Mouse (Mus musculus) CD4-positive, CD25-positive, alpha-beta regulatory T cell, adult 2 months (primary cell): Measurements from ENCODE around the gene Gm14325.
"Not testable (repeated sequence)": the region's sequence is repeated elsewhere in the genome, so short reads cannot be mapped to it uniquely, and the experiment has no call there.

ENCODE experiments used
- DNase-seq: peaks from one replicate; pipeline ENCODE4 v3.0.0-alpha.2; 2012; ENCODE audit warnings: low read depth, low spot score

The Gm14325 gene

GRCm38 (mm10) chr2:177839901-177840663 is at the start of gene Gm14325:
TSS of gene Gm14325 (minus strand) at chr2:177840336.
- peak; percentile 78 for DNase-seq

DNA sequence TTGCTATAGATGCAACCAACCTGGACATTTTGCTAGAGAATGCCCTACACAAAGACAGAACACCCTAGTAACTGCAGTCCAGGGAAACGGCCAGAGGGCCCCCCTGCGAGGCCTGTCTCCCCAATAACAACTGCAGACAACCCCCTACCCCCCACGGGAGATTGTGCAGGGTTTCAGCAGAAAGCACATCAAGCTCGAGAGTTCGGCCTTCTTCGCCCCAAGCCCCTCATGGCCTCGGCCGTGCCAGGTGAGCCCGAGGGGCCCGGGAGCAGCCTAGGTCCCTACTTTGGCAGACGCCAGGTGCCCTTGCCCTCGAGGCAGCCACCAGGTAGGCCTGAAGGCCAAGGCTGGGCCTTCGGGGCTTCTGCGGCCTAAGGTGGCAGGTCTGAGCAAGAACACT is 47.6 kb upstream of the Gm14325 start:
- not testable (repeated sequence) for DNase-seq

- DNase-seq, result not testable (repeated sequence)
These were observed 22.1 kb upstream of the Gm14325 start for GRCm38 (mm10) chr2:177862254-177862653.

DNA sequence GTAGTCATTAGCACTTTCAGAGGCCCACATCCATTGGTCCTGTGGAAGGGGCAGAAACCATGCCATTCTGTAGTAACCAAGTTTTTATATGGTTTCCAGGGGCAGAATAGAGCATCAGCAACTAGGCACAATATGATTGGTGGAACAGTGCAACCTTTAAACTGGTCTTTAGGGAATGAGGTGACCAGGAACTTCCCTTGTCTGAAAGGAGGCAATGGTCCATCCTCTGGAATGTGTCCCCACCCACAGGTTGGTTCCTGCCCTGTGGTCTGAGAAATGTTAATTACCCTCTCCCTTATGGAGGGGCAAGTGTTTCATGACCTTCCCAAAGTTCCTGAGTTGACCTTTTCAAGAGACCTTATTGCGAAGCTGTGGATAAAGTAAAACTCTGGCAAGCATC is 3.5 kb upstream of the Gm14325 start:
- DNase-seq, result not testable (repeated sequence)

DNA sequence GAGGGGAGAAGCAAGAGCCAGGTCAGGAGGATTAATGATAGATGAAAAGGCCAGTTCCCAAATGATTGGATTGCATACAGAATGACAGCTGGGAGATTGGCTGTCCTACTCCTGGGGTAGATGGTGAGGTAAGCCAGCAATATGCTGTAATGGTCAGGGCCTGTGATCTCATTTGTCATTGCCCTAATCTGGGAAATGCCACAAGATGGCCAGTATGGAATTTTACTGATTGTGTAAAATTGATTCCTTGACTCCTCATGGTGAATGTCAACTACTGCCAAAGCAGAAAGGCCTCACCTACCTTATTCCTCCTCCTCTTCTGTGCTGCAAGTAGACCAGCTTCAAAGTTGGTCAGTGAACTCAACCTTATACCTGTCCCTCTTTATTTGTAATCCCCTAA is 3.4 kb downstream of the Gm14325 start:
- not testable (repeated sequence) for DNase-seq

DNA sequence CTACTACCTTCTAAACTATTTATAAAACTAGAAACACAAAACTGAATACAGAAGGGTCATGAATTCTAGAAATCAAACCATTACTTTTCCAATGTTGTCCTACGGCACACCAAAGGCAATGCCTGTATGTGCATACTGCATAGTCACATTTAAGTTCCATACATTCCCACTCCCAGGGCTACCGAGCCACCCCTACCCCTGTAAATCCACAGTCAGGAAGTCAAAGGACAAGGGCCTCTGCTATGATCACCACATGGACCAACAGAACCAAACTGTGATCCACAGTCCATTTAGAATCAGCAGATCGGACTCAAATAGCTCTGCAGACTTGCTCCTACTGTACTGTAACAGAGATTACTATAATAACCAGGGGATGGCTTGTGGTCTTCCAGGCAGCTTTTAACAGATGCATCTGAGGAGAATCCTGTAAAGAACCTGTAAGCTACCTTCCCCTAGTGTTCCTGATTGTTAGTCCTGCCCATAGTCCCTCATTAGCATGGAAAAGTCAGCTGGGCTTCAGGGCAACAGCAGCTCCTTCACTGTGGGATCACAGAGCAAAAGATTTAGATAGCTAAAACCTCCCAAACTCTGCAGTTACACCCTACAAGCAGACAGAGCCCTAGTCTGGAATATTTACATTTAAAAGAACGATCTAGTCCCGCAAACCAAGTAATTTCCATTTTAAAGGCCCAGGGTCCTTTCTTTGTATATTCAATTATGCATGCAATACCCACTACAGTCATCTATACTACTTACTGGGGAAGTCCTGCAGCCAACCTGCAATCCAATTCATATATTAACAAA is 4.2 kb downstream of the Gm14325 start:
- not testable (repeated sequence) for DNase-seq

DNA sequence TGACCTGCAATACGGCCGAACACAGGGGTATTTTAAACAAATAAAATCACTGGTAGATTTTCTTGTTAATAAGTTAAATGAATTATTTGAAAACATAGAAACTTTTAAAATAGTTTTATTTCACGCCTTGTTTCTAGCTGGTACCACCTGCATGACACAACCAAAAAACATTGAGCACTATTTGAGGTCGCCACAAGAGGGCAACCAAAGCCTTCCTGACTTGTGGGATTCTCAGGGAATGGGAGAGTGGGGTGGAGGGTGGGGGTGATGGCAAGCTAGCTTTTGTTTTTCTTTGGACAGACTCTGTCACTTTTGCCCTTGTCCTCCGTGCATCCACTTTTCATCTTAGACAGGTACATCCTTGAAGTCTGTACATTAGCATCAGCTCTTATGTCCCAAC is 18.2 kb downstream of the Gm14325 start:
- not testable (repeated sequence) for DNase-seq

DNA sequence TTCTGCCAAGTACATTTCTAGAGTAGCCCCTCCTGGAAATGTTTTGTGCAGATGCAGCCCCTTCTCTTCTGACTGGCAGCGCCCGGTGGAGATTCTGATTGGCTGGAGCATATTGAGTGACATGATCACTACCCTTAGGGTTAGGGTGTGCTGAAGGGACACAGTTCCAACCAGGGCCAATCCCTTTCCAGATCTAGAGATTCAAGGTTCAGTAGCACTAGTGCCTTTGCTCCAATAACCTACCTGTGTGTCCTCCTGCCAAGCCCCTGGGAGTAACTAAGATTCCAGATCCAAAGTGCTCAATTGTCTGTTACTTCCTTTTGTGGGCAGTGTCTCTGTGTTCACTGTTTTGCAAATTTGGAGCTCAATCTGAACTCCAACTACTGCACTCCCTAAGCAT is 34.0 kb downstream of the Gm14325 start:
- DNase-seq, result not testable (repeated sequence)

DNA sequence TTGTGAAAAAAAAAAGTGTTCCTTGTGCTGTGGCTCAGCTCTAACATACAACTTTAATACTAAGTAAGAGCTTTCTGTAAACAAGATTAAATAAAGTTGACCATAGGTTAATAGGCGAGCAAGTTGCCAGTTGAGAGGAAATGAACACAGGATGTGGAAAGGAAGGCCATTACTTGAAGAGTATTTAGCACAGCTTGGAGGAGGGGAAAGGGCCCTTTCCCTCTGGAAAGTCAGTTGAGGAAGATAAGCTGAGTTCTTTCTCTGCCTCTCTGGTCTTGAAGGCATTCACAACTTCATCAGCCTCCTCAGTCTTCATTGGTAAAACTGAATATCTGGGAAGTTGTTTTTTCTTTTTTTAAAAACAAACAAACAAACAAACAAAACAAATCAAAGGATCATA is 52.8 kb downstream of the Gm14325 start:
- DNase-seq, result not testable (repeated sequence)
